Mouse (Mus musculus): ENCODE data around the gene Itga3. TPM values are rescaled to one million over a fixed set of nuclear protein-coding genes. Genes with fewer than 3 reads are reported as not detected.

Itga3 gene
- polyA plus RNA-seq, 1 experiment from 2014 or later: 21.5 TPM

GRCm38 (mm10) chr11:95043060-95043459 is 33.5 kb downstream of the Itga3 start:
- Histone ChIP-seq H3K27me3 (ENCODE audit: control insufficient read depth, insufficient read depth, low read length) (no peaks in the 10 kb centered on the region), H3K4me2 (replicated peaks; ENCODE audit: low read depth, low read length) (no peak overlapping the region), H3K9ac (replicated peaks; ENCODE audit: low read depth, low read length) (no peak overlapping the region), H3K9me3 (ENCODE audit: control insufficient read depth, low read depth, low read length) (no peaks in the 10 kb centered on the region), H3K27ac (ENCODE audit: low read length) (no peak overlapping the region), H3K4me3 (ENCODE audit: low read depth, low read length) (no peak overlapping the region), H3K4me1 (ENCODE audit: control insufficient read depth, insufficient read depth, low read length) (peaks cover 9% of the 10 kb centered on the region; the same call in 1 of the 2 replicates), H3K36me3 (ENCODE audit: control insufficient read depth, insufficient read depth, low read length) (peaks cover 9% of the 10 kb centered on the region; the same call in 1 of the 2 replicates)
- WGBS: 85% methylated on average over 4 of the region's 4 CpGs
- ATAC-seq (ENCODE audit: insufficient number of reproducible peaks, insufficient read depth, low FRiP score, low read depth): no peak

- peaks cover 9% of the 10 kb centered on the region; the same call in 1 of the 2 replicates for H3K36me3 ChIP-seq (ENCODE audit: control insufficient read depth, insufficient read depth, low read length)
- no peak for ATAC-seq (ENCODE audit: insufficient number of reproducible peaks, insufficient read depth, low FRiP score, low read depth)
- peak overlapping the region; percentile 91 for H3K4me3 ChIP-seq (ENCODE audit: low read depth, low read length)
- H3K27ac ChIP-seq (ENCODE audit: low read length): no peak overlapping the region
- H3K9ac ChIP-seq (replicated peaks; ENCODE audit: low read depth, low read length): no peak overlapping the region
- WGBS: 2% methylated on average over 11 of the region's 11 CpGs
- peaks cover 9% of the 10 kb centered on the region; the same call in 1 of the 2 replicates for H3K4me1 ChIP-seq (ENCODE audit: control insufficient read depth, insufficient read depth, low read length)
- no peaks in the 10 kb centered on the region for H3K9me3 ChIP-seq (ENCODE audit: control insufficient read depth, low read depth, low read length)
- peak overlapping the region; percentile 88 for H3K4me2 ChIP-seq (replicated peaks; ENCODE audit: low read depth, low read length)
- no peaks in the 10 kb centered on the region for H3K27me3 ChIP-seq (ENCODE audit: control insufficient read depth, insufficient read depth, low read length)
These were observed 34.5 kb downstream of the Itga3 start for GRCm38 (mm10) chr11:95042096-95042495.

- Histone ChIP-seq H3K9ac (replicated peaks; ENCODE audit: low read depth, low read length) (peak within 1 kb of the TSS; percentile 64), H3K27me3 (ENCODE audit: control insufficient read depth, insufficient read depth, low read length) (no peaks in the 10 kb centered on the region), H3K27ac (ENCODE audit: low read length) (peak within 1 kb of the TSS; percentile 69), H3K4me2 (replicated peaks; ENCODE audit: low read depth, low read length) (peak within 1 kb of the TSS; percentile 89), H3K36me3 (ENCODE audit: control insufficient read depth, insufficient read depth, low read length) (0 out of 2 replicates have a peak, but pooled peaks cover 5% of the 10 kb centered on the region), H3K4me1 (ENCODE audit: control insufficient read depth, insufficient read depth, low read length) (peaks cover 9% of the 10 kb centered on the region; the same call in 1 of the 2 replicates), H3K4me3 (ENCODE audit: low read depth, low read length) (peak within 1 kb of the TSS; percentile 91), H3K9me3 (ENCODE audit: control insufficient read depth, low read depth, low read length) (no peaks in the 10 kb centered on the region)
- under 1% methylated on average over 41 of the region's 41 CpGs for WGBS
- peak; percentile 97 for ATAC-seq (ENCODE audit: insufficient number of reproducible peaks, insufficient read depth, low FRiP score, low read depth)
These were observed 35.4 kb downstream of the Itga3 start, which contains the start of gene Pdk2 for GRCm38 (mm10) chr11:95041139-95041609. TSS of gene Pdk2 (minus strand) at chr11:95041354.

GRCm38 (mm10) chr11:95040491-95041138 is 36.0 kb downstream of the Itga3 start:
- Histone ChIP-seq H3K9me3 (ENCODE audit: control insufficient read depth, low read depth, low read length) (no peaks in the 10 kb centered on the region), H3K4me3 (ENCODE audit: low read depth, low read length) (peak overlapping the region; percentile 91), H3K27ac (ENCODE audit: low read length) (peak overlapping the region; percentile 69), H3K4me2 (replicated peaks; ENCODE audit: low read depth, low read length) (peak overlapping the region; percentile 89), H3K36me3 (ENCODE audit: control insufficient read depth, insufficient read depth, low read length) (0 out of 2 replicates have a peak, but pooled peaks cover 5% of the 10 kb centered on the region), H3K4me1 (ENCODE audit: control insufficient read depth, insufficient read depth, low read length) (peaks cover 9% of the 10 kb centered on the region; the same call in 1 of the 2 replicates), H3K27me3 (ENCODE audit: control insufficient read depth, insufficient read depth, low read length) (no peaks in the 10 kb centered on the region), H3K9ac (replicated peaks; ENCODE audit: low read depth, low read length) (peak overlapping the region; percentile 64)
- WGBS: 2% methylated on average over 20 of the region's 20 CpGs
- peak; percentile 39 for ATAC-seq (ENCODE audit: insufficient number of reproducible peaks, insufficient read depth, low FRiP score, low read depth)

GRCm38 (mm10) chr11:95039766-95040165 is 36.8 kb downstream of the Itga3 start:
- WGBS: 84% methylated on average over 4 of the region's 4 CpGs
- no peak for ATAC-seq (ENCODE audit: insufficient number of reproducible peaks, insufficient read depth, low FRiP score, low read depth)
- Histone ChIP-seq H3K9ac (replicated peaks; ENCODE audit: low read depth, low read length) (no peak overlapping the region), H3K27ac (ENCODE audit: low read length) (0 out of 2 replicates have a peak overlapping the region, but pooled peaks have one; percentile 69), H3K4me2 (replicated peaks; ENCODE audit: low read depth, low read length) (peak overlapping the region; percentile 89), H3K4me1 (ENCODE audit: control insufficient read depth, insufficient read depth, low read length) (peaks cover 9% of the 10 kb centered on the region; the same call in 1 of the 2 replicates), H3K9me3 (ENCODE audit: control insufficient read depth, low read depth, low read length) (no peaks in the 10 kb centered on the region), H3K27me3 (ENCODE audit: control insufficient read depth, insufficient read depth, low read length) (no peaks in the 10 kb centered on the region), H3K4me3 (ENCODE audit: low read depth, low read length) (peak overlapping the region; percentile 91; the same call in 1 of the 2 replicates), H3K36me3 (ENCODE audit: control insufficient read depth, insufficient read depth, low read length) (0 out of 2 replicates have a peak, but pooled peaks cover 5% of the 10 kb centered on the region)

- Histone ChIP-seq H3K9me3 (ENCODE audit: control insufficient read depth, low read depth, low read length) (no peaks in the 10 kb centered on the region), H3K27me3 (ENCODE audit: control insufficient read depth, insufficient read depth, low read length) (no peaks in the 10 kb centered on the region), H3K4me3 (ENCODE audit: low read depth, low read length) (no peak overlapping the region), H3K27ac (ENCODE audit: low read length) (no peak overlapping the region), H3K9ac (replicated peaks; ENCODE audit: low read depth, low read length) (no peak overlapping the region), H3K4me2 (replicated peaks; ENCODE audit: low read depth, low read length) (no peak overlapping the region), H3K36me3 (ENCODE audit: control insufficient read depth, insufficient read depth, low read length) (0 out of 2 replicates have a peak, but pooled peaks cover 5% of the 10 kb centered on the region), H3K4me1 (ENCODE audit: control insufficient read depth, insufficient read depth, low read length) (peaks cover 9% of the 10 kb centered on the region; the same call in 1 of the 2 replicates)
- WGBS: 76% methylated on average over 13 of the region's 13 CpGs
- ATAC-seq (ENCODE audit: insufficient number of reproducible peaks, insufficient read depth, low FRiP score, low read depth): no peak
These were observed 37.6 kb downstream of the Itga3 start for GRCm38 (mm10) chr11:95038818-95039655.

GRCm38 (mm10) chr11:95038156-95038817 is 38.3 kb downstream of the Itga3 start:
- WGBS: 66% methylated on average over 14 of the region's 14 CpGs
- Histone ChIP-seq H3K27me3 (ENCODE audit: control insufficient read depth, insufficient read depth, low read length) (no peaks in the 10 kb centered on the region), H3K4me3 (ENCODE audit: low read depth, low read length) (no peak overlapping the region), H3K27ac (ENCODE audit: low read length) (no peak overlapping the region), H3K4me2 (replicated peaks; ENCODE audit: low read depth, low read length) (no peak overlapping the region), H3K9ac (replicated peaks; ENCODE audit: low read depth, low read length) (no peak overlapping the region), H3K36me3 (ENCODE audit: control insufficient read depth, insufficient read depth, low read length) (0 out of 2 replicates have a peak, but pooled peaks cover 5% of the 10 kb centered on the region), H3K9me3 (ENCODE audit: control insufficient read depth, low read depth, low read length) (no peaks in the 10 kb centered on the region), H3K4me1 (ENCODE audit: control insufficient read depth, insufficient read depth, low read length) (peaks cover 16% of the 10 kb centered on the region; the same call in 1 of the 2 replicates)
- ATAC-seq (ENCODE audit: insufficient number of reproducible peaks, insufficient read depth, low FRiP score, low read depth): no peak

GRCm38 (mm10) chr11:95037306-95037705 is 39.3 kb downstream of the Itga3 start:
- peaks cover 5% of the 10 kb centered on the region; the same call in 1 of the 2 replicates for H3K36me3 ChIP-seq (ENCODE audit: control insufficient read depth, insufficient read depth, low read length)
- no peak overlapping the region for H3K27ac ChIP-seq (ENCODE audit: low read length)
- H3K4me2 ChIP-seq (replicated peaks; ENCODE audit: low read depth, low read length): no peak overlapping the region
- no peak for ATAC-seq (ENCODE audit: insufficient number of reproducible peaks, insufficient read depth, low FRiP score, low read depth)
- WGBS: 48% methylated on average over 6 of the region's 6 CpGs
- H3K27me3 ChIP-seq (ENCODE audit: control insufficient read depth, insufficient read depth, low read length): no peaks in the 10 kb centered on the region
- no peaks in the 10 kb centered on the region for H3K9me3 ChIP-seq (ENCODE audit: control insufficient read depth, low read depth, low read length)
- no peak overlapping the region for H3K9ac ChIP-seq (replicated peaks; ENCODE audit: low read depth, low read length)
- peaks cover 16% of the 10 kb centered on the region; the same call in 1 of the 2 replicates for H3K4me1 ChIP-seq (ENCODE audit: control insufficient read depth, insufficient read depth, low read length)
- H3K4me3 ChIP-seq (ENCODE audit: low read depth, low read length): no peak overlapping the region

Measured in stomach, embryonic 14.5 days (tissue).